Mouse (Mus musculus): ENCODE results near the gene Net1. TPM values are rescaled to one million over a fixed set of nuclear protein-coding genes. Genes with fewer than 3 reads are reported as not detected.

Gene Net1
- polyA plus RNA-seq, 1 experiment: 64.6 TPM

GRCm38 (mm10) chr13:3890061-3890460 lies 28.0 kb downstream of the Net1 start:
- peak overlapping the region; percentile 52 for H3K4me3 ChIP-seq (ENCODE audit: low read depth, low read length)
- peaks cover 7% of the 10 kb centered on the region; the same call in 1 of the 2 replicates for H3K4me1 ChIP-seq (ENCODE audit: control insufficient read depth, insufficient read depth, insufficient read length, low read length)
- peak overlapping the region; percentile 36 for H3K27ac ChIP-seq (ENCODE audit: insufficient read depth, low read depth, low read length)
- H3K27me3 ChIP-seq (ENCODE audit: control insufficient read depth, insufficient read depth, low read length): no peaks in the 10 kb centered on the region
- 19% methylated on average over 8 of the region's 8 CpGs for WGBS
- TF ChIP-seq POLR2A (IDR thresholded peaks at IDR 0.05; ENCODE audit: low read depth, low read length) (no peak), CTCF (IDR thresholded peaks at IDR 0.05; ENCODE audit: extremely low read depth, insufficient read length, insufficient replicate concordance, low read depth, low read length) (no peak)
- H3K36me3 ChIP-seq (ENCODE audit: control insufficient read depth, insufficient read depth, low read length): peaks cover 39% of the 10 kb centered on the region

GRCm38 (mm10) chr13:3889111-3889510 lies 28.9 kb downstream of the Net1 start:
- no peaks in the 10 kb centered on the region for H3K27me3 ChIP-seq (ENCODE audit: control insufficient read depth, insufficient read depth, low read length)
- peaks cover 2% of the 10 kb centered on the region; the same call in 1 of the 2 replicates for H3K4me1 ChIP-seq (ENCODE audit: control insufficient read depth, insufficient read depth, insufficient read length, low read length)
- peaks cover 48% of the 10 kb centered on the region for H3K36me3 ChIP-seq (ENCODE audit: control insufficient read depth, insufficient read depth, low read length)
- H3K4me3 ChIP-seq (ENCODE audit: low read depth, low read length): no peak overlapping the region
- TF ChIP-seq CTCF (IDR thresholded peaks at IDR 0.05; ENCODE audit: extremely low read depth, insufficient read length, insufficient replicate concordance, low read depth, low read length) (no peak), POLR2A (IDR thresholded peaks at IDR 0.05; ENCODE audit: low read depth, low read length) (no peak)
- WGBS: 83% methylated on average over 3 of the region's 3 CpGs
- no peak overlapping the region for H3K27ac ChIP-seq (ENCODE audit: insufficient read depth, low read depth, low read length)

- Histone ChIP-seq H3K4me3 (ENCODE audit: low read depth, low read length) (no peak overlapping the region), H3K27me3 (ENCODE audit: control insufficient read depth, insufficient read depth, low read length) (no peaks in the 10 kb centered on the region), H3K36me3 (ENCODE audit: control insufficient read depth, insufficient read depth, low read length) (peaks cover 60% of the 10 kb centered on the region), H3K4me1 (ENCODE audit: control insufficient read depth, insufficient read depth, insufficient read length, low read length) (peaks cover 2% of the 10 kb centered on the region; the same call in 1 of the 2 replicates), H3K27ac (ENCODE audit: insufficient read depth, low read depth, low read length) (no peak overlapping the region)
- WGBS: 93% methylated on average over 7 of the region's 7 CpGs
- no peak for TF ChIP-seq POLR2A (IDR thresholded peaks at IDR 0.05; ENCODE audit: low read depth, low read length)
- TF ChIP-seq CTCF (IDR thresholded peaks at IDR 0.05; ENCODE audit: extremely low read depth, insufficient read length, insufficient replicate concordance, low read depth, low read length): no peak
Measured at GRCm38 (mm10) chr13:3886663-3887062, 31.4 kb downstream of the Net1 start.

GRCm38 (mm10) chr13:3877679-3878220 lies 40.3 kb downstream of the Net1 start:
- 82% methylated on average over 4 of the region's 4 CpGs for WGBS

GRCm38 (mm10) chr13:3877185-3877584 lies 40.8 kb downstream of the Net1 start:
- Histone ChIP-seq H3K27me3 (ENCODE audit: control insufficient read depth, insufficient read depth, low read length) (no peaks in the 10 kb centered on the region), H3K27ac (ENCODE audit: insufficient read depth, low read depth, low read length) (no peak overlapping the region), H3K4me1 (ENCODE audit: control insufficient read depth, insufficient read depth, insufficient read length, low read length) (no peaks in the 10 kb centered on the region), H3K36me3 (ENCODE audit: control insufficient read depth, insufficient read depth, low read length) (peaks cover 8% of the 10 kb centered on the region), H3K4me3 (ENCODE audit: low read depth, low read length) (no peak overlapping the region)
- 78% methylated on average over 6 of the region's 6 CpGs for WGBS
- no peak for TF ChIP-seq POLR2A (IDR thresholded peaks at IDR 0.05; ENCODE audit: low read depth, low read length)
- no peak for TF ChIP-seq CTCF (IDR thresholded peaks at IDR 0.05; ENCODE audit: extremely low read depth, insufficient read length, insufficient replicate concordance, low read depth, low read length)

More at GRCm38 (mm10) chr13:3877679-3878220, 40.3 kb downstream of the Net1 start:
- no peak for TF ChIP-seq POLR2A (IDR thresholded peaks at IDR 0.05; ENCODE audit: low read depth, low read length)
- TF ChIP-seq CTCF (IDR thresholded peaks at IDR 0.05; ENCODE audit: extremely low read depth, insufficient read length, insufficient replicate concordance, low read depth, low read length): no peak
- Histone ChIP-seq H3K27me3 (ENCODE audit: control insufficient read depth, insufficient read depth, low read length) (no peaks in the 10 kb centered on the region), H3K4me1 (ENCODE audit: control insufficient read depth, insufficient read depth, insufficient read length, low read length) (no peaks in the 10 kb centered on the region), H3K4me3 (ENCODE audit: low read depth, low read length) (no peak overlapping the region), H3K27ac (ENCODE audit: insufficient read depth, low read depth, low read length) (no peak overlapping the region), H3K36me3 (ENCODE audit: control insufficient read depth, insufficient read depth, low read length) (peaks cover 8% of the 10 kb centered on the region)

- peaks cover 1% of the 10 kb centered on the region for H3K36me3 ChIP-seq (ENCODE audit: control insufficient read depth, insufficient read depth, low read length)
- no peaks in the 10 kb centered on the region for H3K4me1 ChIP-seq (ENCODE audit: control insufficient read depth, insufficient read depth, insufficient read length, low read length)
- TF ChIP-seq POLR2A (IDR thresholded peaks at IDR 0.05; ENCODE audit: low read depth, low read length) (no peak), CTCF (IDR thresholded peaks at IDR 0.05; ENCODE audit: extremely low read depth, insufficient read length, insufficient replicate concordance, low read depth, low read length) (no peak)
- H3K4me3 ChIP-seq (ENCODE audit: low read depth, low read length): no peak overlapping the region
- 81% methylated on average over 6 of the region's 6 CpGs for WGBS
- H3K27ac ChIP-seq (ENCODE audit: insufficient read depth, low read depth, low read length): no peak overlapping the region
- H3K27me3 ChIP-seq (ENCODE audit: control insufficient read depth, insufficient read depth, low read length): no peaks in the 10 kb centered on the region
Measured at GRCm38 (mm10) chr13:3876448-3876847, 41.6 kb downstream of the Net1 start.

- 88% methylated on average over 4 of the region's 4 CpGs for WGBS
- Histone ChIP-seq H3K4me3 (ENCODE audit: low read depth, low read length) (no peak overlapping the region), H3K4me1 (ENCODE audit: control insufficient read depth, insufficient read depth, insufficient read length, low read length) (no peaks in the 10 kb centered on the region), H3K27ac (ENCODE audit: insufficient read depth, low read depth, low read length) (no peak overlapping the region), H3K36me3 (ENCODE audit: control insufficient read depth, insufficient read depth, low read length) (no peaks in the 10 kb centered on the region), H3K27me3 (ENCODE audit: control insufficient read depth, insufficient read depth, low read length) (no peaks in the 10 kb centered on the region)
- no peak for TF ChIP-seq CTCF (IDR thresholded peaks at IDR 0.05; ENCODE audit: extremely low read depth, insufficient read length, insufficient replicate concordance, low read depth, low read length)
- no peak for TF ChIP-seq POLR2A (IDR thresholded peaks at IDR 0.05; ENCODE audit: low read depth, low read length)
Measured at GRCm38 (mm10) chr13:3872832-3873231, 45.2 kb downstream of the Net1 start.

Measured in small intestine, adult 2 months (tissue).